Mouse (Mus musculus) brain, embryonic 14.5 days (tissue): Measurements from ENCODE around the gene Plekha8. TPM values are rescaled to one million over a fixed set of nuclear protein-coding genes. Genes with fewer than 3 reads are reported as not detected.

Experiments used
- DNase-seq: peaks from one replicate; pipeline ENCODE4 v3.0.0-alpha.2; 2011; ENCODE audit warnings: low read depth
- CTCF ChIP-seq: fragments of 200-500 bp; IDR thresholded peaks from 2 replicates; pipeline ENCODE4 v1.5.1; 2012; ENCODE audit warnings: inconsistent platforms, mild to moderate bottlenecking, moderate library complexity, borderline replicate concordance; ENCODE audit not compliant: insufficient read depth, insufficient read length; ENCODE audit errors: extremely low read depth
- POLR2A ChIP-seq: fragments of 200-500 bp; IDR thresholded peaks from 2 replicates; pipeline ENCODE4 v1.6.1; 2012; ENCODE audit warnings: mild to moderate bottlenecking, inconsistent platforms, borderline replicate concordance; ENCODE audit not compliant: poor library complexity, insufficient read depth, insufficient read length, severe bottlenecking; ENCODE audit errors: extremely low read depth
- polyA plus RNA-seq: library from polyadenylated mRNA; depleted of rRNA; stranded (reverse); fragments of >200 nt; gene quantifications from 2 replicates; pipeline ENCODE4 v1.2.3, GENCODE M21; 2012; rRNA removed

Gene Plekha8
- 15.9 and 16.5 TPM in 2 replicates for polyA plus RNA-seq

GRCm38 (mm10) chr6:54594469-54595329, at the start of gene Plekha8:
Plekha8 (plus strand) TSS chr6:54595111.
- peak; percentile 96 for DNase-seq
- peak; percentile 85 for TF ChIP-seq POLR2A
- peak; percentile 14; the same call in 1 of the 2 replicates for TF ChIP-seq CTCF

GRCm38 (mm10) chr6:54548314-54549019, 46.4 kb upstream of the Plekha8 start:
- no peak for TF ChIP-seq CTCF
- TF ChIP-seq POLR2A: no peak
- DNase-seq: peak; percentile 70

GRCm38 (mm10) chr6:54549311-54549710, 45.6 kb upstream of the Plekha8 start:
- TF ChIP-seq CTCF: no peak
- no peak for TF ChIP-seq POLR2A
- no peak for DNase-seq

- TF ChIP-seq CTCF (no peak), POLR2A (no peak)
- DNase-seq: peak; percentile 57
These were observed 44.0 kb upstream of the Plekha8 start for GRCm38 (mm10) chr6:54550801-54551323.

- DNase-seq: peak; percentile 97
- TF ChIP-seq CTCF: no peak
- no peak for TF ChIP-seq POLR2A
These were observed 42.0 kb upstream of the Plekha8 start for GRCm38 (mm10) chr6:54552721-54553413.

- DNase-seq: peak; percentile 67
- TF ChIP-seq CTCF (no peak), POLR2A (no peak)
These were observed 41.3 kb upstream of the Plekha8 start for GRCm38 (mm10) chr6:54553632-54554031.

- TF ChIP-seq POLR2A: no peak
- 0 out of 2 replicates have a peak, but pooled peaks have one; percentile 5 for TF ChIP-seq CTCF
- DNase-seq: peak; percentile 97
These were observed 40.4 kb upstream of the Plekha8 start for GRCm38 (mm10) chr6:54554341-54555110.

GRCm38 (mm10) chr6:54555816-54556215, 39.1 kb upstream of the Plekha8 start:
- DNase-seq: no peak
- TF ChIP-seq POLR2A: no peak
- TF ChIP-seq CTCF: no peak

GRCm38 (mm10) chr6:54557671-54558070, 37.2 kb upstream of the Plekha8 start:
- TF ChIP-seq CTCF: no peak
- no peak for TF ChIP-seq POLR2A
- DNase-seq: no peak

- TF ChIP-seq CTCF (no peak), POLR2A (no peak)
- no peak for DNase-seq
These were observed 36.4 kb upstream of the Plekha8 start for GRCm38 (mm10) chr6:54558466-54558865.

- TF ChIP-seq POLR2A (no peak), CTCF (no peak)
- no peak for DNase-seq
These were observed 32.7 kb upstream of the Plekha8 start for GRCm38 (mm10) chr6:54562018-54562809.
